Mouse (Mus musculus) G1E (cell line): ENCODE measurements around the gene Soat2. TPM values are rescaled to one million over a fixed set of nuclear protein-coding genes. Genes with fewer than 3 reads are reported as not detected.
A peak's percentile ranks its signal among the peaks of the same experiment; 100 is the strongest.
"Not testable (repeated sequence)": the region's sequence is repeated elsewhere in the genome, so short reads cannot be mapped to it uniquely, and the experiment has no call there.

ENCODE experiments used
- ATAC-seq: 2 replicates; pipeline ENCODE4 v1.8.0; 2016; ENCODE audit warnings: mild to moderate bottlenecking; ENCODE audit not compliant: insufficient number of reproducible peaks, poor library complexity, low FRiP score, severe bottlenecking; ENCODE audit errors: extremely low read depth
- DNase-seq: peaks from one replicate; pipeline ENCODE4 v3.0.0; 2012; ENCODE audit warnings: low spot score
- H3K27me3 ChIP-seq: 2 replicates; pipeline ENCODE4 v1.6.1; 2012; ENCODE audit warnings: mild to moderate bottlenecking, low read length, inconsistent platforms; ENCODE audit not compliant: insufficient read depth
- H3K36me3 ChIP-seq: replicated peaks from 2 replicates; pipeline ENCODE3; 2012; ENCODE audit warnings: mild to moderate bottlenecking, inconsistent platforms
- H3K4me1 ChIP-seq: 2 replicates; pipeline ENCODE4 v1.6.1; 2012; ENCODE audit warnings: low read depth, low read length, inconsistent platforms, mixed read lengths; ENCODE audit not compliant: insufficient read depth
- H3K4me3 ChIP-seq: 2 replicates; pipeline ENCODE4 v1.5.1; 2012; ENCODE audit warnings: low read depth, mild to moderate bottlenecking, inconsistent platforms, low read length, moderate library complexity, mixed read lengths
- H3K9me3 ChIP-seq: replicated peaks from 2 replicates; pipeline ENCODE4 v1.6.1; 2012; ENCODE audit warnings: inconsistent platforms
- CTCF ChIP-seq: IDR thresholded peaks from 2 replicates; pipeline ENCODE4 v1.5.1; 2012; ENCODE audit warnings: low read depth, low read length, inconsistent platforms, mixed read lengths
- GATA1 ChIP-seq: IDR thresholded peaks from 2 replicates; pipeline ENCODE4 v1.6.1; 2012; ENCODE audit warnings: borderline replicate concordance, low read length, inconsistent platforms, mixed read lengths
- GATA2 ChIP-seq: IDR thresholded peaks from 2 replicates; pipeline ENCODE4 v1.6.1; 2012; ENCODE audit warnings: low read depth, low read length, inconsistent platforms, borderline replicate concordance
- POLR2AphosphoS5 ChIP-seq: IDR thresholded peaks from 2 replicates; pipeline ENCODE4 v1.6.1; 2012; ENCODE audit warnings: low read depth, low read length, inconsistent platforms; ENCODE audit not compliant: insufficient replicate concordance
- TAL1 ChIP-seq: conservative IDR thresholded peaks from 2 replicates; pipeline ENCODE4 v1.6.1; 2012; ENCODE audit warnings: low read depth, low read length, inconsistent platforms, mixed read lengths
- polyA plus RNA-seq: library from polyadenylated mRNA; stranded (reverse); fragments of >175 nt; gene quantifications from 2 replicates; pipeline ENCODE4 v1.2.3, GENCODE M21; 2012
- total RNA-seq, 2 experiments: library from RNA; stranded (forward) in 1 of 2; stranded (reverse) in 1 of 2; fragments of 200-1000 nt in 1 of 2; fragments of >200 nt in 1 of 2; fragmentation: Nextera tagmentation in 1 of 2; gene quantifications; 2 replicates each; pipeline ENCODE4 v1.2.3; 2014 to 2017

The Soat2 gene
- total and polyA plus RNA-seq, 3 experiments = 1.1 to 7.4 (median 3.3) TPM

DNA sequence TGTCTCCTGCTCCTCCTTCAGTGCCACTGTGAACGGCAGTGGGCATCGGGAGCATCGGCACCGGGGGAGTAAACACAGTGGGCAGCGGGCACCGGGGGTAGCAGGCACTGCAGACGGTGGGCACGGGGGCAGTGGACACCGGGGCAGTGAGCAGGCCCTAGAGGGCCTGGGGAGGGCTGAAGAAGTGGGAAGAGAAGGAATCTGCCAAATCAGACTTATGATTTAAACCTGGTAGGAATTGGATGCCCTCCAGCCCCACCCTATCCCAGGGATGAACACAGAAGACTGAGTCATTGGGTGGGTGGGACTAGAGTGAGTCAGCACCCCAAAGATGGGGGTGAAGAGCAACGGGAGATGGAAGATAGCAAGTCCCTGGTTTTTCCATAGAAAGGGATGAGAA lies 5.0 kb upstream of the Soat2 start:
- peaks cover 51% of the 10 kb centered on the region for H3K27me3 ChIP-seq
- no peaks in the 10 kb centered on the region for H3K9me3 ChIP-seq
- ATAC-seq (no peak), DNase-seq (no peak)
- H3K4me1 ChIP-seq = peaks cover 53% of the 10 kb centered on the region
- no peaks in the 10 kb centered on the region for H3K36me3 ChIP-seq
- no peak for TF ChIP-seq TAL1
- no peak for TF ChIP-seq CTCF
- no peak for TF ChIP-seq POLR2AphosphoS5
- no peak for TF ChIP-seq GATA1
- no peak for TF ChIP-seq GATA2
- no peak overlapping the region for H3K4me3 ChIP-seq

DNA sequence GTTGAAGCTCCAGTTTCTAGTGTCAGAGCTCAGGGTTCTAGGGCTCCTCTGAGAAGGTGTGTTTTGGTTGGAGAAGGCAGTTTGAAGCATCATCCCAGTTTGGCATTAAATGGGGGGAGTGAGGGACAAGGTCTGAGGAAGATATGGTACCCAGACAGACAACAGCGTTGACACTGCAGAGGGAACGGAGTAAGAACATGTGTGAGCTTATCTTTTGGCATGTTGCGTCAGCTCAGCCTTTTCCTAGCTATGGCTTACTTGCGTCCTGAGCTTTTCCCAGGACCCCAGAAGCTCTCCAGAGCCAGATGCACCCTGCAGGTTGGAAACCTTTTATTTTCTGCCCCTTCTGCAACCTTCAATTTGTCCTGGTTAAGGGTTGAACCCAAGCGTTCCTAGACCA lies 4.2 kb upstream of the Soat2 start:
- peaks cover 51% of the 10 kb centered on the region for H3K27me3 ChIP-seq
- no peak overlapping the region for H3K4me3 ChIP-seq
- TF ChIP-seq TAL1 = no peak
- no peak for TF ChIP-seq GATA2
- DNase-seq (no peak), ATAC-seq (no peak)
- peaks cover 58% of the 10 kb centered on the region for H3K4me1 ChIP-seq
- no peaks in the 10 kb centered on the region for H3K9me3 ChIP-seq
- no peaks in the 10 kb centered on the region for H3K36me3 ChIP-seq

- Histone ChIP-seq H3K36me3 (no peaks in the 10 kb centered on the region), H3K27me3 (peaks cover 44% of the 10 kb centered on the region), H3K4me1 (peaks cover 62% of the 10 kb centered on the region), H3K4me3 (no peak overlapping the region), H3K9me3 (no peaks in the 10 kb centered on the region)
- no peak for TF ChIP-seq GATA1
- TF ChIP-seq CTCF = peak; percentile 88
- DNase-seq (peak; percentile 34), ATAC-seq (no peak)
These were observed 3.4 kb upstream of the Soat2 start for GRCm38 (mm10) chr15:102146882-102147281.

DNA sequence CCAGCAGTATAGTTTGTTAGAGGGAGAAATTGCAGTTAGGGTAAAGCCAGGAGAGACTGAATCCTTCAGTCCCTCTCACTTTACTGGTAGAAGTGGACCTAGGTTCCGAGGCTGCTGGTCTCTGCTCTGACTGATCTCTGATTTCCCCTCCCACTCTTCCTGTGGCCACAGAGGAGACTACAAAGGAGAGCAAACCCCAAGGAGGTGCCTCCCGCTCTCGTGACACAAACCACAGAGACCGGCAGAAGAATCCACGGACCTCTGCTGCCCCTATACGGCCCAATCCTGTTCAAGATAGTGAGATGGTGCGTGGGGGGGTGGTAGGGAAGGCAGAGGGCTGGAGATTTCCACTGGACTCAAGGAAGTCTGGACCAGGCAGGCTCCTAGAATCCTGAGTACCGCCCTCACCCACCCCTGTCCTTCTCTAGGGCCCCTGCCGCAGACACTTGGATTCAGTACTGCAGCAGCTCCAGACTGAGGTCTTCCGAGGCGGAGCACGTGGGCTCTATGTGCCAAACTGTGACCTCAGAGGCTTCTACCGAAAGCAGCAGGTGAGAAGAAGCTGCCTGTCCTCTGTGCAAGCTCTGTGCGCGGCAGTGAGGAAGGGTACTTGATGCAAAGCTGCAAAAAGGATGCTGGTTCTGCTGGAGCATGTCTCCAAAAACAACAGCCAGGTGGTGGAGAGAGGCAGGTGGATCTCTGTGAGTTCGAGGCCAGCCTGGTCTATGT lies 2.5 kb upstream of the Soat2 start:
- peaks cover 62% of the 10 kb centered on the region for H3K4me1 ChIP-seq
- H3K36me3 ChIP-seq = peaks cover 3% of the 10 kb centered on the region
- DNase-seq (no peak), ATAC-seq (no peak)
- H3K27me3 ChIP-seq = peaks cover 35% of the 10 kb centered on the region
- TF ChIP-seq CTCF (no peak), GATA2 (no peak), GATA1 (no peak), POLR2AphosphoS5 (no peak), TAL1 (no peak)
- H3K4me3 ChIP-seq = no peak overlapping the region
- no peaks in the 10 kb centered on the region for H3K9me3 ChIP-seq

DNA sequence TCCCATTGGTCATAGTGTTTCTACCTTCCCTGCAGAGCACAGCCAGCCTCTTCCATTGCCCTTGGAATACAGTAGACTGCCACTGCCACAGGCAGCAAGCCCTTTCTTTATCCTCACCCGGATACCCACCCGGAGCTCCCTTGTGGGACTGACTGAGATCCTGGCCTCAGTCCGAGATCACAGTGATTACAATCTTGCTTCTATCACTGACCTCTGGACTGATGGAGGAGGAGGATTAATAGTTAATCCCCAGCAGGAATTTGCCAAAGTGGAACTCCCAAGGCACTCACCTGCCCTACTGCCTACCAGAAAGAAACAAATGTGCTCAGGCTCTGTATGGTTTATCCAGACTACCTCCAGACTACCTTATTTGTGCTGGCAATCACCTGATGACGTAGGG lies 765 bp upstream of the Soat2 start:
- ATAC-seq (no peak), DNase-seq (no peak)
- H3K4me1 ChIP-seq = peaks cover 59% of the 10 kb centered on the region
- no peak overlapping the region for H3K4me3 ChIP-seq
- H3K36me3 ChIP-seq = peaks cover 20% of the 10 kb centered on the region
- peaks cover 17% of the 10 kb centered on the region for H3K27me3 ChIP-seq
- no peak for TF ChIP-seq TAL1
- TF ChIP-seq CTCF = no peak
- TF ChIP-seq GATA1 = no peak
- TF ChIP-seq POLR2AphosphoS5 = no peak
- no peak for TF ChIP-seq GATA2
- H3K9me3 ChIP-seq = no peaks in the 10 kb centered on the region

- peaks cover 43% of the 10 kb centered on the region for H3K36me3 ChIP-seq
- peaks cover 7% of the 10 kb centered on the region; the same call in 1 of the 2 replicates for H3K27me3 ChIP-seq
- no peak for DNase-seq
- peaks cover 41% of the 10 kb centered on the region for H3K4me1 ChIP-seq
- ATAC-seq = no peak
- no peaks in the 10 kb centered on the region for H3K9me3 ChIP-seq
- TF ChIP-seq GATA1 = no peak
- no peak for TF ChIP-seq TAL1
- TF ChIP-seq POLR2AphosphoS5 = no peak
- TF ChIP-seq CTCF = no peak
- no peak for TF ChIP-seq GATA2
- no peak overlapping the region for H3K4me3 ChIP-seq
These were observed 2.3 kb downstream of the Soat2 start for GRCm38 (mm10) chr15:102152646-102153045.

DNA sequence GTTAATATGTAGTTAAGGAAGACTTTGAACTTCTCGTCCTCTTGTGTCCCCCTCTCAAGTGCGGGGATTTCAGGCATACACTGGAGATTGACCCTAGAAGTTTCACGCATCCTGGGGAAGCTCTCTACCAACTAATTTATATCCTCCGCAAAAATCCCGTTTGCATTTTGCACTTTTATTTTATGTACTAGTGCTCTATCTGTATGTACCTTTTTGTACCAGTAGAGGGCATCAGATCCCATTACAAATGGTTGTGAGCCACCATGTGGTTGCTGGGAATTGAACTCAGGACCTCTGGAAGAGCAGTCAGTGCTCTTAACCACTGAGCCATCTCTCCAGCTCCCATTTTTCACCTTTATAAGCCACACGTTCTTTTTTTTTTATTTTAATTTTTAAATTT lies 4.7 kb downstream of the Soat2 start:
- DNase-seq, H3K9me3 ChIP-seq, H3K27me3 ChIP-seq, ATAC-seq, H3K4me3 ChIP-seq: not testable (repeated sequence)
- Histone ChIP-seq H3K4me1 (peaks cover 22% of the 10 kb centered on the region), H3K36me3 (peaks cover 56% of the 10 kb centered on the region)
